Mouse (Mus musculus): ENCODE results near the gene Psmd6. TPM values are rescaled to one million over a fixed set of nuclear protein-coding genes. Genes with fewer than 3 reads are reported as not detected.

Psmd6 gene
- polyA plus RNA-seq, 1 experiment, result 103 TPM

DNA sequence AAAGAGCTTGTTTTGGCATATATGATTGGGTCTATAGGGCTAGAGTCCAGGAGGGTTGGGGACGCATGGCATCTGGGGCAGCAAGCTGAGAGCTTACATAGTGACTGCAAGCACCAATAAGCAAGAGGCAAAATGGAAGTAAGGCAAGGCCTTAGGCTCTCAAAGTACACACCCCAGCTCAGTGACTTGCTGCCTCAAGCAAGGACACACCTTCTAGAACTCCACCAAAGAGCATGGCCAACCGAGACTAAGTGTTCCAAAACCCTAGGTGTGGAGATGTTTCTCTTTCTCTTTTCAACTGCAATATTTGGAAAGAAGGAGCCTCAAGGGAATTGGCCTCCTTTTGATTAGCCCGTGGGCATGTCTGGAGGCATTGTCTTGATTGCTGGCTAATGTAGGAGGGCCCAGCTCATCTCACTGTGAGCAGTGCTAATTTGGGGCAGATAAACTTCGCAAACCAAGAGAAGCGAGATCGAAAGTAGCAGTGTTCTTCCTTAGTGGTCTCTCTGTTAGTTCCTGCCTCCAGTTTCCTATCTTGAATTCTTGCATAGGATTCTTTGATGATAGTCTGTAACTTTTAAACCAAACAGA lies 40.1 kb downstream of the Psmd6 start:
- no peaks in the 10 kb centered on the region for H3K79me2 ChIP-seq (ENCODE audit: control insufficient read depth, insufficient read depth)
- no peak overlapping the region for H3K4me2 ChIP-seq (ENCODE audit: low read depth)
- H3K27me3 ChIP-seq (ENCODE audit: control insufficient read depth, insufficient read depth, insufficient read length), result no peaks in the 10 kb centered on the region
- H3K4me3 ChIP-seq, result no peak overlapping the region
- TF ChIP-seq POLR2A (IDR thresholded peaks at IDR 0.05; ENCODE audit: insufficient read length, low read depth), result no peak
- H3ac ChIP-seq (ENCODE audit: control insufficient read depth, insufficient read length), result no peak overlapping the region
- no peaks in the 10 kb centered on the region for H3K36me3 ChIP-seq (ENCODE audit: control insufficient read depth, insufficient read depth)

DNA sequence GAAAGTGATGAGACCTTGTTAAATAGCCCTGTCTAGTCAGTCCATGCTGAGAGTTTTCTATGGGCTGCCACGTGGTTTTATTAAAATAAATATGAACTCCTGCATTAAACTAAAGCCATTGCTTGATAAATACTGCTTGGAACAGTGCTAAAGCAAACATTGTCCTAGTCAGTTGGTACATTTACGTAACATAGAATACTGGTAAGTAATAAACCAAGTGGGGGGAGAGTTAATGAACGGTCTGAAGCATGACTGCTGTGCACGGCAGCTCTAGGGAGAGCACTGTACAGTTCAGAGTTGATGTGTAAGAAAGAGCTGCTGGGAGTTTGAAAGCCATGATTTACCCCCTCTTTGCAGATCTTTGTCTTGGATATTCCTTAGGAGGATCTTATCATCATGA lies 49.3 kb downstream of the Psmd6 start:
- TF ChIP-seq SRF (IDR thresholded peaks at IDR 0.05; ENCODE audit: control insufficient read depth, insufficient read length, low read depth), result no peak
- TF ChIP-seq POLR2A (IDR thresholded peaks at IDR 0.05; ENCODE audit: insufficient read length, low read depth), result no peak
- TF ChIP-seq TCF12 (IDR thresholded peaks at IDR 0.05; ENCODE audit: insufficient read depth, poor library complexity, severe bottlenecking), result no peak
- TF ChIP-seq E2F4 (IDR thresholded peaks at IDR 0.05; ENCODE audit: insufficient read depth), result no peak
- no peak for TF ChIP-seq MAX (IDR thresholded peaks at IDR 0.05; ENCODE audit: low read depth)
- no peak for TF ChIP-seq MYOD1 (IDR thresholded peaks at IDR 0.05; ENCODE audit: control insufficient read depth in 1 of 3, insufficient read length in 2 of 3, low read depth in 2 of 3)
- no peak for TF ChIP-seq USF1 (IDR thresholded peaks at IDR 0.05; ENCODE audit: low read depth)
- TF ChIP-seq REST (IDR thresholded peaks at IDR 0.05; ENCODE audit: insufficient read depth, insufficient read length), result no peak
- no peak for TF ChIP-seq MYOG (IDR thresholded peaks at IDR 0.05; ENCODE audit: control insufficient read depth in 1 of 3, insufficient read depth in 1 of 3, insufficient read length in 2 of 3, low read depth in 2 of 3)
- TF ChIP-seq POLR2AphosphoS2 (IDR thresholded peaks at IDR 0.05; ENCODE audit: insufficient read length, low read depth), result no peak
- TF ChIP-seq CEBPB (IDR thresholded peaks at IDR 0.05; ENCODE audit: insufficient read depth, poor library complexity, severe bottlenecking), result no peak
- no peak for TF ChIP-seq TCF3 (IDR thresholded peaks at IDR 0.05; ENCODE audit: insufficient read length, low read depth)
- H3K4me3 ChIP-seq, result no peak overlapping the region
- no peaks in the 10 kb centered on the region for H3K79me2 ChIP-seq (ENCODE audit: control insufficient read depth, insufficient read depth)
- no peak overlapping the region for H3ac ChIP-seq (ENCODE audit: control insufficient read depth, insufficient read length)
- peaks cover 12% of the 10 kb centered on the region for H3K36me3 ChIP-seq (ENCODE audit: control insufficient read depth, insufficient read depth)
- no peaks in the 10 kb centered on the region for H3K27me3 ChIP-seq (ENCODE audit: control insufficient read depth, insufficient read depth, insufficient read length)
- H3K4me2 ChIP-seq (ENCODE audit: low read depth), result no peak overlapping the region

DNA sequence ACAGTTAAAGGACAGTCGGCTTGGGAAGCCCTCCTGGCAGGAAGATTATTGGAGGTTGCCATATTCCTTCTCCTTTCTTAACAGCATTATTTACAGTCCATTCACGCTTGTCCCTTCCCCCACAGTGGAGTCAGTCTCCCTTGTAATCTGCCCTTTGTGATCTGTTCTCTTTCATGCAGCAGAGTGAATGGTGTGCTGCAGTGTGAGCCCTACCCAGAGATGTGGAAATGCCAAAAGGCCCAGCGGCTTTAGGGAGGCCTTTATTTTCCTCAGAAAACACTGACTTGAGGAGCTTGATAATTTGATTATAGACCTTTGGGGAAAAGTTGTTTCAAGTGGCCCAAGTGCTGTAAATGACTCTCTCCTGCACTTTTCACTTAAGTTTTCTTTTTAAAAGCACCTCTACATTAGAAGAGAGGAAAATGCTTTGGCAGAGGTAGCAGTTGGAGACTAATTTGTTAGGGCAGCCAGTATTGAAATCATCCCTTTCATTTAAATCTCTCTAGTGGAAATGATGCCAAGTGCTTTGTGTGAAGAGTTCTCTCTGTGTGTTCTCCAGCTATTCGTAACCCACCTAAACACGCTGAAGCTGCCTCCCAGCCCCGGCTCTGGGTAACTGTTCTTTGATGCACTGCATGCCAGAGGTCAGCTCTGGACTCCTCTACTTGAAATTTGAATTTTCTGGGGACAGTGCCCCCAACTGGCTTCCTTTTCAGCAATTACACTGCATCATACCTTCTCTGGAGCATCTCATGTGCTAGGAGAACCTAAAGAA lies 50.1 kb downstream of the Psmd6 start:
- no peaks in the 10 kb centered on the region for H3K79me2 ChIP-seq (ENCODE audit: control insufficient read depth, insufficient read depth)
- H3K4me2 ChIP-seq (ENCODE audit: low read depth), result no peak overlapping the region
- no peaks in the 10 kb centered on the region for H3K27me3 ChIP-seq (ENCODE audit: control insufficient read depth, insufficient read depth, insufficient read length)
- no peak overlapping the region for H3ac ChIP-seq (ENCODE audit: control insufficient read depth, insufficient read length)
- peaks cover 12% of the 10 kb centered on the region for H3K36me3 ChIP-seq (ENCODE audit: control insufficient read depth, insufficient read depth)
- no peak overlapping the region for H3K4me3 ChIP-seq
- TF ChIP-seq SRF (IDR thresholded peaks at IDR 0.05; ENCODE audit: control insufficient read depth, insufficient read length, low read depth), result no peak
- TF ChIP-seq REST (IDR thresholded peaks at IDR 0.05; ENCODE audit: insufficient read depth, insufficient read length), result no peak
- no peak for TF ChIP-seq USF1 (IDR thresholded peaks at IDR 0.05; ENCODE audit: low read depth)
- no peak for TF ChIP-seq POLR2A (IDR thresholded peaks at IDR 0.05; ENCODE audit: insufficient read length, low read depth)
- no peak for TF ChIP-seq POLR2AphosphoS2 (IDR thresholded peaks at IDR 0.05; ENCODE audit: insufficient read length, low read depth)
- no peak for TF ChIP-seq E2F4 (IDR thresholded peaks at IDR 0.05; ENCODE audit: insufficient read depth)
- TF ChIP-seq TCF12 (IDR thresholded peaks at IDR 0.05; ENCODE audit: insufficient read depth, poor library complexity, severe bottlenecking), result no peak
- no peak for TF ChIP-seq MYOD1 (IDR thresholded peaks at IDR 0.05; ENCODE audit: control insufficient read depth in 1 of 3, insufficient read length in 2 of 3, low read depth in 2 of 3)
- no peak for TF ChIP-seq MAX (IDR thresholded peaks at IDR 0.05; ENCODE audit: low read depth)
- TF ChIP-seq CEBPB (IDR thresholded peaks at IDR 0.05; ENCODE audit: insufficient read depth, poor library complexity, severe bottlenecking), result no peak
- TF ChIP-seq MYOG (IDR thresholded peaks at IDR 0.05; ENCODE audit: control insufficient read depth in 1 of 3, insufficient read depth in 1 of 3, insufficient read length in 2 of 3, low read depth in 2 of 3), result no peak

DNA sequence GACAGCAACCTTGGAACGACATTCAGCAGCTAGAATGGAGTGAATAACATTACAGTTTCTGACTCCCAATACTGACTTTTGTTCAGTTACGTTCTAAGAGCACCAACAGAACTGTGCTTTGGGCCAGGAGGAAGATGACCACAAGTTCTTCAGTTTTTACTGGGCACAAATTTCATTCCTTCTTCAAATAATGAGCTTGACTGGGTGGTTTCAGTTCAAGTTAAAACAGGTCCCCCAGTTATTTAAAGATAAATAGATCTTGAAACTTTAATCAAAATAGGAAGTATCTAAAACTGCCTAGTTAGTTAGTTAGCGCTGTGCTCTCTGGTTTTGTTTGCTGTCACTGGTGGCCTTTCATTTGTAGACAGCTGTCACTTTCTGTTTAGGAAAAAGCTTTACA lies 52.2 kb downstream of the Psmd6 start:
- no peak for TF ChIP-seq POLR2A (IDR thresholded peaks at IDR 0.05; ENCODE audit: insufficient read length, low read depth)
- Histone ChIP-seq H3K79me2 (ENCODE audit: control insufficient read depth, insufficient read depth) (no peaks in the 10 kb centered on the region), H3K4me2 (ENCODE audit: low read depth) (no peak overlapping the region), H3K27me3 (ENCODE audit: control insufficient read depth, insufficient read depth, insufficient read length) (no peaks in the 10 kb centered on the region), H3ac (ENCODE audit: control insufficient read depth, insufficient read length) (no peak overlapping the region), H3K4me3 (no peak overlapping the region), H3K36me3 (ENCODE audit: control insufficient read depth, insufficient read depth) (peaks cover 7% of the 10 kb centered on the region)

DNA sequence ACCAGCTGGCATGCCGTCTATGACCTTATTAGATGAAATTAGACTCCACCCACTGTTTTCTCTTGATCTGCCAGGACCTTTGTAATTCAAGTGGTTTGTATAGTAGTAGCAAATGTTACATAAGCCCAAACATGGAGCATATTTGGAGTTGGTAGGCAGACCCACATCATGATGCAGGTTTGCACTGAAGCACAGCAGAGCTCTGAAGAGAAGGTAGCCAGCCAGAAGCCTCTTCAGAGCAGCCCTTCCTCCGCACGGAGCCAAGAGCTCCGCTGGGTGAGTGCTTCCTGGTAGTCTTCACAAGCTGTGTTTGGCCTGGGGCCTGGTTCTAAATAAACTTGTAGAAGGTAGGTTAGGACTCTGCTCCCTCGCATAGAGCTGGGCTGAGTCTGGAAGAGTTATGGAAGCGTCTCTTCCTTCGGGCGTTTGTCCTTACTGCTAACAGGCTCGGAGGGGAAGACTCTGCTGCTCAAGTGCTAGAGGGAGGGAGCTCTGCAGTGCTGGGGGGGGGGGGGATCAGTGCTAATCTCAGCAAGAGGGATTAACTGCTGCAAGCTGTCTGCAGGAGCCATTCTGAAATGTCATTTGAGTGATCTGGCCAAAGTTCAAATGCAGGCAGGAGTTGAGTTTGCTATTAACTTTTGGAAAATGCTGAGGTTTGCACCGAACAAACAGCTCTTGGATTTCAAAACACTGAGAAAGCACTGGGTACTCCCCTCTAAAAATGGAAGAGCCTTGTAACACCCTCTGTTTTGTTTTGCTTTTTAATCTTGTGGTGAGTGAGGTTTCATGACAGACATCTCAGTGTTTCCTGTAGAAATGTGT lies 52.9 kb downstream of the Psmd6 start:
- peaks cover 7% of the 10 kb centered on the region for H3K36me3 ChIP-seq (ENCODE audit: control insufficient read depth, insufficient read depth)
- no peak overlapping the region for H3ac ChIP-seq (ENCODE audit: control insufficient read depth, insufficient read length)
- no peak overlapping the region for H3K4me3 ChIP-seq
- TF ChIP-seq POLR2AphosphoS2 (IDR thresholded peaks at IDR 0.05; ENCODE audit: insufficient read length, low read depth) (no peak), TCF3 (IDR thresholded peaks at IDR 0.05; ENCODE audit: insufficient read length, low read depth) (no peak), SRF (IDR thresholded peaks at IDR 0.05; ENCODE audit: control insufficient read depth, insufficient read length, low read depth) (no peak), MYOD1 (IDR thresholded peaks at IDR 0.05; ENCODE audit: control insufficient read depth in 1 of 3, insufficient read length in 2 of 3, low read depth in 2 of 3) (no peak), POLR2A (IDR thresholded peaks at IDR 0.05; ENCODE audit: insufficient read length, low read depth) (no peak), CEBPB (IDR thresholded peaks at IDR 0.05; ENCODE audit: insufficient read depth, poor library complexity, severe bottlenecking) (no peak), MYOG (IDR thresholded peaks at IDR 0.05; ENCODE audit: control insufficient read depth in 1 of 3, insufficient read depth in 1 of 3, insufficient read length in 2 of 3, low read depth in 2 of 3) (no peak), TCF12 (IDR thresholded peaks at IDR 0.05; ENCODE audit: insufficient read depth, poor library complexity, severe bottlenecking) (no peak), E2F4 (IDR thresholded peaks at IDR 0.05; ENCODE audit: insufficient read depth) (no peak), REST (IDR thresholded peaks at IDR 0.05; ENCODE audit: insufficient read depth, insufficient read length) (no peak), MAX (IDR thresholded peaks at IDR 0.05; ENCODE audit: low read depth) (no peak)
- no peaks in the 10 kb centered on the region for H3K27me3 ChIP-seq (ENCODE audit: control insufficient read depth, insufficient read depth, insufficient read length)
- H3K79me2 ChIP-seq (ENCODE audit: control insufficient read depth, insufficient read depth), result no peaks in the 10 kb centered on the region
- no peak overlapping the region for H3K4me2 ChIP-seq (ENCODE audit: low read depth)
